Mouse (Mus musculus) MEL (cell line): Measurements from ENCODE around the gene Ccdc163. TPM values are rescaled to one million over a fixed set of nuclear protein-coding genes. Genes with fewer than 3 reads are reported as not detected.

Experiments
- DNase-seq: peaks from one replicate; pipeline ENCODE4 v3.0.0; 2011; ENCODE audit warnings: low read depth, low spot score
- H3K27ac ChIP-seq: 2 replicates; pipeline ENCODE4 v1.5.1; 2012; ENCODE audit warnings: low read depth, mild to moderate bottlenecking, control low read depth, low read length, moderate library complexity; ENCODE audit not compliant: control insufficient read depth
- H3K27me3 ChIP-seq, 2 experiments: fragments of 150-350 bp in 1 of 2; sonication (generic) in 1 of 2; 2 replicates each; pipeline ENCODE4 v1.6.1; 2012; ENCODE audit warnings: low read length in 2 of 2, mild to moderate bottlenecking in 2 of 2, improper control_type of control experiment in 1 of 2, moderate library complexity in 1 of 2; ENCODE audit not compliant: insufficient read depth in 2 of 2, control insufficient read depth in 1 of 2
- H3K36me3 ChIP-seq, 2 experiments: 2 replicates each; pipeline ENCODE4 v1.6.1; 2012 to 2014; ENCODE audit warnings: low read length in 2 of 2, improper control_type of control experiment in 1 of 2, inconsistent platforms in 1 of 2, mild to moderate bottlenecking in 1 of 2; ENCODE audit not compliant: insufficient read depth in 2 of 2, control insufficient read depth in 1 of 2
- H3K4me1 ChIP-seq, 2 experiments: fragments of 150-350 bp in 1 of 2; sonication (generic) in 1 of 2; 2 replicates each; pipeline ENCODE4 v1.6.1; 2012; ENCODE audit warnings: low read length in 2 of 2, improper control_type of control experiment in 1 of 2, mild to moderate bottlenecking in 1 of 2; ENCODE audit not compliant: insufficient read depth in 2 of 2, control insufficient read depth in 1 of 2
- H3K4me3 ChIP-seq, 2 experiments: fragments of 150-350 bp in 1 of 2; sonication (generic) in 1 of 2; 2 replicates each; pipeline ENCODE4 v1.5.1; 2012; ENCODE audit warnings: low read depth in 2 of 2, low read length in 2 of 2, mild to moderate bottlenecking in 2 of 2, moderate library complexity in 2 of 2, control low read depth in 1 of 2, improper control_type of control experiment in 1 of 2; ENCODE audit not compliant: control insufficient read depth in 1 of 2, insufficient read depth in 1 of 2
- H3K79me2 ChIP-seq: 2 replicates; pipeline ENCODE4 v1.6.1; 2012; ENCODE audit warnings: mild to moderate bottlenecking, low read length, moderate library complexity; ENCODE audit not compliant: control insufficient read depth, poor library complexity, insufficient read depth
- H3K9ac ChIP-seq: 2 replicates; pipeline ENCODE4 v1.6.1; 2012; ENCODE audit warnings: low read depth, mild to moderate bottlenecking, control low read depth, low read length, moderate library complexity; ENCODE audit not compliant: control insufficient read depth, poor library complexity, severe bottlenecking
- H3K9me3 ChIP-seq: fragments of 150-350 bp; sonication (generic); replicated peaks from 2 replicates; pipeline ENCODE4 v1.6.1; 2012; ENCODE audit warnings: mild to moderate bottlenecking, low read length, improper control_type of control experiment, moderate library complexity; ENCODE audit not compliant: insufficient read depth
- BHLHE40 ChIP-seq: IDR thresholded peaks from 2 replicates; pipeline ENCODE4 v1.6.1; 2012; ENCODE audit warnings: low read depth, mild to moderate bottlenecking, inconsistent platforms, low read length, improper control_type of control experiment, borderline replicate concordance
- CHD1 ChIP-seq: IDR thresholded peaks from 2 replicates; pipeline ENCODE4 v1.6.1; 2012; ENCODE audit warnings: low read depth, mild to moderate bottlenecking, inconsistent platforms, low read length, improper control_type of control experiment
- CTCF ChIP-seq, 3 experiments: IDR thresholded peaks in 2 of 3; conservative IDR thresholded peaks in 1 of 3; 2 replicates each; pipeline ENCODE4 v1.5.1; 2011 to 2012; ENCODE audit warnings: low read length in 3 of 3, low read depth in 2 of 3, mild to moderate bottlenecking in 2 of 3, improper control_type of control experiment in 1 of 3, inconsistent platforms in 1 of 3, mixed read lengths in 1 of 3, moderate library complexity in 1 of 3; ENCODE audit not compliant: control insufficient read depth in 1 of 3, insufficient read depth in 1 of 3, poor library complexity in 1 of 3, severe bottlenecking in 1 of 3
- E2F4 ChIP-seq: IDR thresholded peaks from 2 replicates; pipeline ENCODE4 v1.6.1; 2011; ENCODE audit warnings: low read depth, low read length, improper control_type of control experiment, borderline replicate concordance
- ELF1 ChIP-seq: IDR thresholded peaks from 2 replicates; pipeline ENCODE4 v1.6.1; 2014; ENCODE audit warnings: low read depth, mild to moderate bottlenecking, inconsistent platforms, low read length, improper control_type of control experiment, moderate library complexity
- EP300 ChIP-seq, 2 experiments: IDR thresholded peaks; 2 replicates each; pipeline ENCODE4 v1.6.1; 2011; ENCODE audit warnings: improper control_type of control experiment in 2 of 2, low read length in 2 of 2, low read depth in 1 of 2, mild to moderate bottlenecking in 1 of 2
- ETS1 ChIP-seq: IDR thresholded peaks from 2 replicates; pipeline ENCODE4 v1.6.1; 2012; ENCODE audit warnings: low read depth, mild to moderate bottlenecking, inconsistent platforms, low read length, improper control_type of control experiment, moderate library complexity
- GABPA ChIP-seq: IDR thresholded peaks from 2 replicates; pipeline ENCODE4 v1.6.1; 2012; ENCODE audit warnings: low read depth, mild to moderate bottlenecking, inconsistent platforms, low read length, improper control_type of control experiment, moderate library complexity
- GATA1 ChIP-seq: IDR thresholded peaks from 2 replicates; pipeline ENCODE4 v1.6.1; 2011; ENCODE audit warnings: low read depth, low read length, improper control_type of control experiment
- HCFC1 ChIP-seq: IDR thresholded peaks from 2 replicates; pipeline ENCODE4 v1.6.1; 2012; ENCODE audit warnings: low read depth, mild to moderate bottlenecking, inconsistent platforms, low read length, improper control_type of control experiment, moderate library complexity
- KAT2A ChIP-seq: conservative IDR thresholded peaks from 2 replicates; pipeline ENCODE4 v1.6.1; 2012; ENCODE audit warnings: low read depth, low read length, improper control_type of control experiment, inconsistent platforms
- MAZ ChIP-seq: IDR thresholded peaks from 2 replicates; pipeline ENCODE4 v1.6.1; 2012; ENCODE audit warnings: low read depth, mild to moderate bottlenecking, inconsistent platforms, low read length, improper control_type of control experiment
- MEF2A ChIP-seq: IDR thresholded peaks from 2 replicates; pipeline ENCODE4 v1.6.1; 2014; ENCODE audit warnings: low read depth, mild to moderate bottlenecking, inconsistent platforms, low read length, improper control_type of control experiment; ENCODE audit not compliant: poor library complexity, insufficient replicate concordance, severe bottlenecking; ENCODE audit errors: extremely low read depth
- MYB ChIP-seq: IDR thresholded peaks from 2 replicates; pipeline ENCODE4 v1.6.1; 2011; ENCODE audit warnings: mild to moderate bottlenecking, low read depth, low read length, improper control_type of control experiment
- MYC ChIP-seq: IDR thresholded peaks from 2 replicates; pipeline ENCODE4 v1.6.1; 2011; ENCODE audit warnings: low read depth, mild to moderate bottlenecking, low read length, improper control_type of control experiment, moderate library complexity
- NELFE ChIP-seq: IDR thresholded peaks from 2 replicates; pipeline ENCODE4 v1.6.1; 2011; ENCODE audit warnings: low read depth, low read length, improper control_type of control experiment
- NRF1 ChIP-seq: IDR thresholded peaks from 2 replicates; pipeline ENCODE4 v1.6.1; 2014; ENCODE audit warnings: low read depth, mild to moderate bottlenecking, inconsistent platforms, low read length, improper control_type of control experiment, moderate library complexity; ENCODE audit not compliant: poor library complexity, insufficient read depth, severe bottlenecking
- POLR2A ChIP-seq, 2 experiments: IDR thresholded peaks; 2 replicates each; pipeline ENCODE4 v1.6.1; 2011 to 2012; ENCODE audit warnings: low read length in 2 of 2, mild to moderate bottlenecking in 2 of 2, control low read depth in 1 of 2, improper control_type of control experiment in 1 of 2, low read depth in 1 of 2, moderate library complexity in 1 of 2; ENCODE audit not compliant: control insufficient read depth in 1 of 2, insufficient read depth in 1 of 2, poor library complexity in 1 of 2
- POLR2AphosphoS2 ChIP-seq: IDR thresholded peaks from 2 replicates; pipeline ENCODE4 v1.6.1; 2011; ENCODE audit warnings: low read length, improper control_type of control experiment
- POLR2AphosphoS5 ChIP-seq: IDR thresholded peaks from 2 replicates; pipeline ENCODE4 v1.6.1; 2012; ENCODE audit warnings: low read depth, borderline replicate concordance, mild to moderate bottlenecking, inconsistent platforms, low read length, moderate library complexity, mixed read lengths
- RCOR1 ChIP-seq: IDR thresholded peaks from 2 replicates; pipeline ENCODE4 v1.6.1; 2012; ENCODE audit warnings: low read depth, mild to moderate bottlenecking, inconsistent platforms, low read length, improper control_type of control experiment
- SIN3A ChIP-seq: IDR thresholded peaks from 2 replicates; pipeline ENCODE4 v1.6.1; 2012; ENCODE audit warnings: low read length, improper control_type of control experiment, inconsistent platforms
- SMC3 ChIP-seq: IDR thresholded peaks from 2 replicates; pipeline ENCODE4 v1.6.1; 2011; ENCODE audit warnings: low read depth, low read length, improper control_type of control experiment
- TAL1 ChIP-seq: IDR thresholded peaks from 2 replicates; pipeline ENCODE4 v1.6.1; 2012; ENCODE audit warnings: mild to moderate bottlenecking, inconsistent platforms, low read length, moderate library complexity, mixed read lengths
- TCF12 ChIP-seq: IDR thresholded peaks from 2 replicates; pipeline ENCODE4 v1.6.1; 2014; ENCODE audit warnings: low read depth, mild to moderate bottlenecking, inconsistent platforms, low read length, improper control_type of control experiment, moderate library complexity
- UBTF ChIP-seq: IDR thresholded peaks from 2 replicates; pipeline ENCODE4 v1.6.1; 2012; ENCODE audit warnings: low read depth, mild to moderate bottlenecking, inconsistent platforms, low read length, improper control_type of control experiment, moderate library complexity, borderline replicate concordance; ENCODE audit not compliant: insufficient read depth
- USF1 ChIP-seq: IDR thresholded peaks from 2 replicates; pipeline ENCODE4 v1.6.1; 2014; ENCODE audit warnings: low read depth, mild to moderate bottlenecking, inconsistent platforms, low read length, improper control_type of control experiment, moderate library complexity
- USF2 ChIP-seq, 2 experiments: IDR thresholded peaks; 2 replicates each; pipeline ENCODE4 v1.6.1; 2011 to 2012; ENCODE audit warnings: improper control_type of control experiment in 2 of 2, low read length in 2 of 2, borderline replicate concordance in 1 of 2, inconsistent platforms in 1 of 2, low read depth in 1 of 2, mild to moderate bottlenecking in 1 of 2; ENCODE audit not compliant: insufficient read depth in 1 of 2
- ZC3H11A ChIP-seq: IDR thresholded peaks from 2 replicates; pipeline ENCODE4 v1.6.1; 2012; ENCODE audit warnings: low read depth, mild to moderate bottlenecking, inconsistent platforms, low read length, improper control_type of control experiment
- ZKSCAN1 ChIP-seq: IDR thresholded peaks from 2 replicates; pipeline ENCODE4 v1.6.1; 2012; ENCODE audit warnings: low read depth, mild to moderate bottlenecking, inconsistent platforms, low read length, improper control_type of control experiment, moderate library complexity
- ZMIZ1 ChIP-seq: IDR thresholded peaks from 2 replicates; pipeline ENCODE4 v1.6.1; 2012; ENCODE audit warnings: low read depth, mild to moderate bottlenecking, inconsistent platforms, low read length, improper control_type of control experiment, moderate library complexity
- ZNF384 ChIP-seq: IDR thresholded peaks from 2 replicates; pipeline ENCODE4 v1.6.1; 2012; ENCODE audit warnings: low read depth, mild to moderate bottlenecking, inconsistent platforms, low read length, improper control_type of control experiment
- polyA plus RNA-seq, 2 experiments: library from polyadenylated mRNA; stranded (reverse) in 1 of 2; unstranded in 1 of 2; fragments of >175 nt in 1 of 2; fragments of >200 nt in 1 of 2; gene quantifications; 2 replicates each; pipeline versions ENCODE4 v1.2.1 to v1.2.4; 2012; ENCODE audit warnings: low replicate concordance in 2 of 2, low read depth in 1 of 2; ENCODE audit not compliant: insufficient read length in 2 of 2, insufficient read depth in 1 of 2, missing spikeins in 1 of 2
- total RNA-seq: library from RNA; depleted of rRNA; stranded (reverse); fragments of 300-350 nt; gene quantifications from 2 replicates; pipeline ENCODE4 v1.2.3, GENCODE M21; 2012

Ccdc163 gene
- total and polyA plus RNA-seq, 3 experiments: 12.3 to 26.0 TPM; not detected in 1

GRCm38 (mm10) chr4:116719396-116719795, 11.1 kb downstream of the Ccdc163 start (continued):
- TF ChIP-seq EP300 (IDR thresholded peaks at IDR 0.05; ENCODE audit: low read depth in 1 of 2, low read length in 2 of 2): peak; percentile 11 to 13; a peak in 3 of 4 replicates
- no peak for TF ChIP-seq USF1

- H3K36me3 ChIP-seq: peaks cover 0 to 13% of the 10 kb centered on the region in 2 experiments; a peak in 2 of 4 replicates
- H3K27me3 ChIP-seq: no peaks in the 10 kb centered on the region
- H3K4me1 ChIP-seq: peaks cover 4 to 5% of the 10 kb centered on the region in 2 experiments
- H3K4me3 ChIP-seq: peak within 1 kb of the TSS; percentile 79 to 86
- H3K9ac ChIP-seq: peak within 1 kb of the TSS; percentile 75
- H3K79me2 ChIP-seq: no peaks in the 10 kb centered on the region; the same call in 1 of the 2 replicates
- peak; percentile 100 for DNase-seq
- no peaks in the 10 kb centered on the region for H3K9me3 ChIP-seq
- H3K27ac ChIP-seq: peak within 1 kb of the TSS; percentile 55
- no peak for TF ChIP-seq ZKSCAN1
- TF ChIP-seq TAL1: no peak
- TF ChIP-seq GATA1: 0 out of 2 replicates have a peak, but pooled peaks have one; percentile 23
- TF ChIP-seq SIN3A: peak; percentile 87
- TF ChIP-seq ZNF384: no peak
- peak in 1 of 2 experiments; percentile 82; a peak in 2 of 4 replicates for TF ChIP-seq USF2 (IDR thresholded peaks at IDR 0.05; ENCODE audit: borderline replicate concordance in 1 of 2, insufficient read depth in 1 of 2, low read depth in 1 of 2, low read length in 2 of 2)
- peak; percentile 76 for TF ChIP-seq HCFC1
- no peak for TF ChIP-seq ZC3H11A
- TF ChIP-seq MYC: no peak
- TF ChIP-seq MEF2A: no peak
- TF ChIP-seq TCF12: peak; percentile 41; the same call in 1 of the 2 replicates
- TF ChIP-seq KAT2A: no peak; the same call in 1 of the 2 replicates
- peak; percentile 82; the same call in 1 of the 2 replicates for TF ChIP-seq E2F4
- no peak for TF ChIP-seq MYB
- TF ChIP-seq UBTF: peak; percentile 44; the same call in 1 of the 2 replicates
- TF ChIP-seq CTCF (IDR thresholded peaks at IDR 0.05 in 2 of 3, conservative IDR thresholded peaks at IDR 0.05 in 1 of 3; ENCODE audit: control insufficient read depth in 1 of 3, insufficient read depth in 1 of 3, low read depth in 2 of 3, low read length in 3 of 3, poor library complexity in 1 of 3, severe bottlenecking in 1 of 3): no peak
- peak; percentile 85 for TF ChIP-seq BHLHE40
- no peak for TF ChIP-seq POLR2AphosphoS2
- no peak for TF ChIP-seq RCOR1
- TF ChIP-seq NRF1: no peak
- no peak for TF ChIP-seq SMC3
- TF ChIP-seq MAZ: peak; percentile 68; the same call in 1 of the 2 replicates
- no peak for TF ChIP-seq EP300 (IDR thresholded peaks at IDR 0.05; ENCODE audit: low read depth in 1 of 2, low read length in 2 of 2)
- no peak for TF ChIP-seq POLR2AphosphoS5
- TF ChIP-seq ZMIZ1: no peak
- no peak for TF ChIP-seq CHD1
- TF ChIP-seq ELF1: peak; percentile 59; the same call in 1 of the 2 replicates
- TF ChIP-seq POLR2A (IDR thresholded peaks at IDR 0.05; ENCODE audit: control insufficient read depth in 1 of 2, insufficient read depth in 1 of 2, low read depth in 1 of 2, low read length in 2 of 2, poor library complexity in 1 of 2): peak in 1 of 2 experiments; percentile 56; a peak in 1 of 4 replicates
- no peak for TF ChIP-seq ETS1
- no peak for TF ChIP-seq GABPA
- TF ChIP-seq NELFE: peak; percentile 50; the same call in 1 of the 2 replicates
Observed at GRCm38 (mm10) chr4:116720343-116721097, 12.2 kb downstream of the Ccdc163 start, which contains the start of gene Tesk2. TSS of gene Tesk2 (plus strand) at chr4:116720948.
